ENCODE assay signal across 21 mouse cellular contexts in genomic region chr5:41266317-41266716, GRCm38 (mm10).
DNase-seq lines count a peak whose midpoint lies in the region; ATAC-seq lines count a peak whose summit lies in the region.
"Had no signal": no experiment of that assay in that cellular context is flagged by ENCODE, and none has a peak within 500 bp of the region (broad histone marks: within the 10 kb centered on the region; RNA-seq: fewer than 3 reads in every experiment).

No protein-coding gene starts in this region.

- H3K4me3 ChIP-seq in lung, embryonic 16.5 days (ENCODE audit: low read length), result no peak overlapping the region
- H3K4me3 ChIP-seq: embryonic facial prominence, embryonic 13.5 days; forebrain, embryonic 13.5 days; gastrocnemius, adult 2 months; heart, embryonic 12.5 days; hindbrain, embryonic 10.5 days had no signal

- intact Hi-C loops in left cerebral cortex, postnatal 4 days (cut with DNase I), result no loop called here

- no peaks in the 10 kb centered on the region for H3K4me1 ChIP-seq in lung, embryonic 16.5 days (replicated peaks; ENCODE audit: control insufficient read depth, insufficient read depth, low read length)
- H3K4me1 ChIP-seq: embryonic facial prominence, embryonic 13.5 days; forebrain, embryonic 13.5 days; heart, embryonic 12.5 days; hindbrain, embryonic 10.5 days had no signal

- no peak overlapping the region for H3K4me2 ChIP-seq in lung, embryonic 16.5 days (ENCODE audit: low read depth, low read length)
- H3K4me2 ChIP-seq: embryonic facial prominence, embryonic 13.5 days; forebrain, embryonic 13.5 days; heart, embryonic 12.5 days; hindbrain, embryonic 14.5 days had no signal

- peak; percentile 4 to 5 for DNase-seq in cerebellum, postnatal 10 days
- no peak for DNase-seq in cerebellum, postnatal 4 days (ENCODE audit: low spot score in 2 of 2)
- DNase-seq in left cerebral cortex, postnatal 4 days, result peak; percentile 1
- DNase-seq in left cerebral cortex, adult 18-20 months (ENCODE audit: low spot score in 2 of 2), result no peak
- DNase-seq in lung, postnatal 14 days, result no peak
- DNase-seq in 3T3-L1 (ENCODE audit: low read depth, low spot score), result peak; percentile 53
- no peak for DNase-seq in frontal cortex, postnatal 14 days (ENCODE audit: low spot score in 2 of 2)
- DNase-seq: adrenal gland, postnatal 14 days; cerebellum, adult 11-12 months; cerebellum, adult 9-10 months; forebrain, postnatal 0 days; gastrocnemius, adult 2 months; gastrocnemius, postnatal 25 days had no signal

- no peaks in the 10 kb centered on the region for H3K27me3 ChIP-seq in lung, embryonic 16.5 days (ENCODE audit: control insufficient read depth, insufficient read depth, low read depth, low read length)
- H3K27me3 ChIP-seq: embryonic facial prominence, embryonic 13.5 days; forebrain, embryonic 13.5 days; heart, embryonic 12.5 days; Patski had no signal

- 22% methylated on average over 2 of the region's 2 CpGs for WGBS in lung, embryonic 16.5 days

- H3K9ac ChIP-seq in lung, embryonic 16.5 days (ENCODE audit: low read length), result no peak overlapping the region
- H3K9ac ChIP-seq: embryonic facial prominence, embryonic 13.5 days; forebrain, embryonic 13.5 days; forebrain, postnatal 0 days; heart, embryonic 12.5 days; hindbrain, embryonic 14.5 days had no signal

- H3K36me3 ChIP-seq in lung, embryonic 16.5 days (ENCODE audit: control insufficient read depth, insufficient read depth, low read length), result no peaks in the 10 kb centered on the region
- H3K36me3 ChIP-seq: embryonic facial prominence, embryonic 13.5 days; heart, embryonic 12.5 days; hindbrain, embryonic 10.5 days had no signal

- peak; percentile 57 for ATAC-seq in lung, embryonic 16.5 days (ENCODE audit: low read depth)
- ATAC-seq: activated CD4-positive, CD25-positive, alpha-beta regulatory T cell, adult 4 months; forebrain, embryonic 13.5 days; forebrain, postnatal 0 days; Patski had no signal

- H3K27ac ChIP-seq in lung, embryonic 16.5 days (ENCODE audit: low read length), result no peak overlapping the region
- H3K27ac ChIP-seq: embryonic facial prominence, embryonic 13.5 days; forebrain, embryonic 13.5 days; gastrocnemius, adult 2 months; hindbrain, embryonic 10.5 days; hindbrain, embryonic 14.5 days had no signal

- no peaks in the 10 kb centered on the region for H3K9me3 ChIP-seq in lung, embryonic 16.5 days (ENCODE audit: control insufficient read depth, low read length)
- H3K9me3 ChIP-seq: embryonic facial prominence, embryonic 13.5 days; forebrain, embryonic 13.5 days; heart, embryonic 12.5 days; hindbrain, embryonic 10.5 days had no signal

Comparison
In these comparisons a context has a peak if more than half of its experiments do, and no peak if none do; other contexts are left out.
1. DNase-seq: peak in cerebellum, postnatal 10 days (2 of 2), left cerebral cortex, postnatal 4 days (single experiment) and 3T3-L1 (single experiment); none in cerebellum, postnatal 4 days (0 of 2), left cerebral cortex, adult 18-20 months (0 of 2), lung, postnatal 14 days (single experiment) and frontal cortex, postnatal 14 days (0 of 2).